Mouse (Mus musculus) olfactory bulb, adult 2 months (tissue): ENCODE results near the gene Galnt14.

Experiments used
- CTCF ChIP-seq: fragments of 200-500 bp; IDR thresholded peaks from 2 replicates; pipeline ENCODE4 v1.5.1; 2012; ENCODE audit warnings: low read depth, mild to moderate bottlenecking, low read length, moderate library complexity; ENCODE audit not compliant: insufficient read depth
- POLR2A ChIP-seq: fragments of 200-500 bp; IDR thresholded peaks from 2 replicates; pipeline ENCODE4 v1.6.1; 2012; ENCODE audit warnings: mild to moderate bottlenecking, low read depth, low read length, moderate library complexity; ENCODE audit not compliant: insufficient read depth

DNA sequence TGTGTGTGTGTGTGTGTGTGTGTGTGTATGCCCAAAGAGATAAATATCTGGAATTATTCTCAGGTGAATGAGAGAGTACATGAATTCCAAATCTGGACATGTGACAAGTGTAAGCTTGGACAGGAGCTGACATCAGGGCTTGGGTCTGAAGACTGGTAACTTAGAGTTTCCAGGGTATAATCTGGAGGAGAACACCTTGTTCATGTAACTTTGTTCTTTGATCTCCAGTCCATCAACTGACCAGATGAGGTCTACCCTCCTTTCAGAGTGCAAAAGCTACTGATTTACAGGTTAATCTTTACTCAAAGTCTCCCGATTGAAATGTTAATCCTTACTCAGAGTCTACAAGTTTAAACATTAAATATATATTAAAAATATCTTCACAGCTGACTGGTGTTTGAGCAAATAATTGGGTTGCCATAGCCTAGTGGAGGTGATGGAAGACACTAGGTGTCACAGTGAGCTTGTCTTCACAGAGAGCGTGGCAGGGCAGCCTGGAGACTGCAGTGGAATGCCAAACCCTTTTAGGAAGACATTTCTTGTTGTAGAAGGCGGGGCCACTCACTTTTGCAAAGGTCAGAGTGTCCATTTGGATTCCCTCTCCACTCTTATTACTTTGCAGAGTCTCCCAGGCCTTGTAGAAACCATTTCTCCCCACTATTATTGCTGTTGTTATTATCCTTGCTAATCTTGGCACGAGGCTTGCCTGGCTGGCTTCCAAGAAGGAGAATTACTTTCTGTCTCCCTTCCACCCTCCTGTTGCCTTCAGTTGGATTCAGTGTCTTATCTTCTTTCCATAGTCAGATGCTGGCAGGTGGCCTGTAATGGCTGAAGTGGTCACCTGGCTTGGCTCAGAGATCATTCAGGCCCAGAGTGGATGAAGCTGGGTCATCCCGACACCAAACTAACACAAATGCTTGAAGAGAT is 107.4 kb downstream of the Galnt14 start:
- TF ChIP-seq POLR2A = no peak
- no peak for TF ChIP-seq CTCF
